Mouse (Mus musculus) neural tube, embryonic 11.5 days (tissue): ENCODE measurements around the gene Atp13a2. TPM values are rescaled to one million over a fixed set of nuclear protein-coding genes. Genes with fewer than 3 reads are reported as not detected.

ENCODE experiments used
- ATAC-seq: fragments of 200-750 bp; cut with Nextera tagmentation; 2 replicates; pipeline ENCODE4 v1.8.0; 2017; ENCODE audit warnings: moderate number of reproducible peaks, mild to moderate bottlenecking, moderate TSS enrichment, moderate library complexity; ENCODE audit not compliant: insufficient read depth, low FRiP score, low TSS enrichment
- DNase-seq: peaks from one replicate; pipeline ENCODE4 v3.0.0-alpha.2; 2015; ENCODE audit warnings: low spot score
- H3K27ac ChIP-seq: fragments of 300-500 bp; sonication (generic); 2 replicates; pipeline ENCODE4 v1.5.1; 2014; ENCODE audit warnings: low read depth, mild to moderate bottlenecking, low read length
- H3K27me3 ChIP-seq: fragments of 300-500 bp; sonication (generic); 2 replicates; pipeline ENCODE4 v1.6.1; 2014; ENCODE audit warnings: mild to moderate bottlenecking, low read length, mixed read lengths; ENCODE audit not compliant: control insufficient read depth, insufficient read depth
- H3K36me3 ChIP-seq: fragments of 300-500 bp; sonication (generic); 2 replicates; pipeline ENCODE4 v1.6.1; 2014; ENCODE audit warnings: mild to moderate bottlenecking, low read length, moderate library complexity, mixed read lengths; ENCODE audit not compliant: control insufficient read depth, insufficient read depth
- H3K4me1 ChIP-seq: fragments of 300-500 bp; sonication (generic); 2 replicates; pipeline ENCODE4 v1.6.1; 2014; ENCODE audit warnings: low read length, mixed read lengths; ENCODE audit not compliant: control insufficient read depth, insufficient read depth
- H3K4me2 ChIP-seq: fragments of 300-500 bp; sonication (generic); 2 replicates; pipeline ENCODE4 v1.6.1; 2014; ENCODE audit warnings: low read depth, mild to moderate bottlenecking, moderate library complexity
- H3K4me3 ChIP-seq: fragments of 300-500 bp; sonication (generic); 2 replicates; pipeline ENCODE4 v1.5.1; 2014; ENCODE audit warnings: low read depth, low read length
- H3K9ac ChIP-seq: fragments of 300-500 bp; sonication (generic); 2 replicates; pipeline ENCODE4 v1.6.1; 2014; ENCODE audit warnings: mild to moderate bottlenecking, low read length
- H3K9me3 ChIP-seq: fragments of 300-500 bp; sonication (generic); 2 replicates; pipeline ENCODE4 v1.6.1; 2016; ENCODE audit warnings: low read length; ENCODE audit not compliant: control insufficient read depth
- WGBS: fragments of 180-500 bp; shearing (Covaris S2); extraction: QIAGEN DNeasy Blood & Tissue Kit; methylation state at CpG from one replicate; pipeline ENCODE4 v1.1.7; 2014; 5-methylcytosine and 5-hydroxymethylcytosine counted together
- polyA plus RNA-seq: library from polyadenylated mRNA; unstranded; fragments of >200 nt; fragmentation: Nextera tagmentation; extraction: Ambion mirVana; gene quantifications from 2 replicates; pipeline ENCODE4 v1.2.1, GENCODE M21; 2014

The Atp13a2 gene
- polyA plus RNA-seq, 1 experiment from 2014 or later: 59.7 TPM

DNA sequence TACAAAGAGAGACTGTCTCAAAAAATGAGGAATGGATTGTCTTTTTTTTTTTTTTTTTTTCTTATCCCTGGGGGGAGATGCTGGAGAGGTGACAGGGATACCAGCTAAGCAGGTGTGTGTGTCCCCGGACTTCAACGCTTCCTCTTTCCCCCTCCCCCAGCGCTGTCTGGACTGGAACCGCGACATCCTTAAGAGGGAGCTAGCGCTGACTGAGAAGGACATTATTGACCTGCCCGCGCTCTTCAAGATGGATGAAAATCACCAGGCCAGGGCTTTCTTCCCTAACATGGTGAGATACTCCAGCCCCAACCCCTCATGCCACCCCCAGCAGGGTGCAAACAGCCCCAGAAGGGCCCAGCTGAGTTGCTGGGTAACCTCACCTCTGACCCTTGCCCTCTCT, 37.6 kb upstream of the Atp13a2 start:
- Histone ChIP-seq H3K27me3 (no peaks in the 10 kb centered on the region), H3K4me3 (no peak overlapping the region), H3K4me2 (no peak overlapping the region), H3K4me1 (no peaks in the 10 kb centered on the region), H3K27ac (no peak overlapping the region), H3K36me3 (no peaks in the 10 kb centered on the region), H3K9me3 (no peaks in the 10 kb centered on the region), H3K9ac (no peak overlapping the region)
- ATAC-seq (no peak), DNase-seq (no peak)
- 85% methylated on average over 8 of the region's 8 CpGs for WGBS

DNA sequence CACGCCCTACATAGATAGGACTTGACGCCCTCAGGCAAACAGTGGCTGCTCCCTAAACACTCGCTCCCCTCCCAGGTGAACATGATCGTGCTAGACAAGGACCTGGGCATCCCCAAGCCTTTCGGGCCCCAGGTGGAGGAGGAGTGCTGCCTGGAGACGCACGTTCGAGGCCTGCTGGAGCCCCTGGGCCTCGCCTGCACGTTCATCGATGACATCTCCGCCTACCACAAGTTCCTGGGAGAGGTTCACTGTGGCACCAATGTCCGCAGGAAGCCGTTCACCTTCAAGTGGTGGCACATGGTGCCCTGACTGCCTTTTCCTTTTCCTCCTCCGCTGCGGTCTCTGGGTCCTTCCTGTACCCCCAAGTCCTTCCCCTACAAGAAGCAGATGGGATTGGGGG, 37.1 kb upstream of the Atp13a2 start:
- H3K27ac ChIP-seq: no peak overlapping the region
- H3K4me2 ChIP-seq: no peak overlapping the region
- H3K36me3 ChIP-seq: no peaks in the 10 kb centered on the region
- DNase-seq: no peak
- no peaks in the 10 kb centered on the region for H3K27me3 ChIP-seq
- H3K4me3 ChIP-seq: no peak overlapping the region
- H3K4me1 ChIP-seq: no peaks in the 10 kb centered on the region
- H3K9me3 ChIP-seq: no peaks in the 10 kb centered on the region
- no peak for ATAC-seq
- WGBS: 84% methylated on average over 16 of the region's 16 CpGs
- no peak overlapping the region for H3K9ac ChIP-seq

DNA sequence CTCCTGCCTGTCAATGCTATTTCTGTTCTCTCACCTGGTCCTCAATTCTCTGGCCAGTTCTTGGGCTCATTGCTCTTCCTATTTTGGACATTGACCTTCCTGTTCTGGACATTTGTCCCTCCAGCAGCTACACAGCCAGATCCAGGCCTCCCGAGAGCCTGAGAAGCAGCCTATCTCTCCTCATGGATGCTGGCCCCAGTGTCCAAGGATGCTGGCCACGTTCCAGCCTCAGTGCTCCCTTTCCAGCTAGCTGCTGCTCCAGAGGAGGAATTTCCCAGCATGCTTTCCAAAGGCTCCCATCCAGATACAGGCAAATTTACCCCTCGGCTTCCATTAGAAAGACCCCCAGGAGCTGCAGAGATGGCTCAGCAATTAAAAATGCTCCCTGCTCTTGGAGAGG, 36.1 kb upstream of the Atp13a2 start:
- Histone ChIP-seq H3K4me1 (no peaks in the 10 kb centered on the region), H3K27ac (no peak overlapping the region), H3K9me3 (no peaks in the 10 kb centered on the region), H3K4me2 (no peak overlapping the region), H3K27me3 (no peaks in the 10 kb centered on the region), H3K36me3 (no peaks in the 10 kb centered on the region), H3K4me3 (no peak overlapping the region), H3K9ac (no peak overlapping the region)
- WGBS: 86% methylated on average over 3 of the region's 3 CpGs
- ATAC-seq (no peak), DNase-seq (no peak)

DNA sequence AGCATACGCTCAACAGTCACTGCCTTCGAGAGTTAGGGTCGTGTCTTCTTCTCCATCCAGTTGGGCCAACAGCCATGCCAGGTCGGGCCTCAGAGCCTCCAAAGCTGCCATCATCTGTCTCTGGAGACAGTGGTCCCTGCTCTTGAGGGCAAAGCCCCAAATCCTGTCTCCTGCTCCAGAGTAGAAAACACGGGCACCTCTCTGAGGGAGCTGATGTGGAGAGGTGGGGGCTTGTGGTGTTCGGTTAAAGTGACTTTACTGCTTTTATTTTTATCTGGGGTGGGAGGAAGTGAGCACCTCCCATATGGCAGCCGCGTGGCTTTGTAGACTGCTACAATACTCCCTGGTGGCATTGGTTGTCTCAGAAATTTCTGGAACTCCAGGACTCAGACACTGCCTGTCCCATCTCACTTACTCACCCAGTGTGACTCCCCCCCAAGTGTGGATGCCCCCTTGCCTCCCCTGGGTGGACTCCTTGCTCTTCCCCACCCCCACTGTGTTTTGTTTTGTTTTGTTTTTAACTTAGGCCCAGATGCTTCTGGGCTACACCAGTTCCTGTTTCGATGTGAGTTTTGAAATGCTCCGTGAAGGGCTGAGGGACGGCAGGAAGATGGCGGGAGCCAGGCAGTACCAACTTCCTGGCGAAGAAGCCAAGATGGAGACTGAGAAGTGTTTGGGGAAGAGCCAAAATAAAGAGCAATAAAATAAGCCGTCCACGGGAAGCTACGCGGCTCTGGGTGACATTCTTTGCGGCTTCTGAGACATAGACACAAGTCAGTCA, 34.6 kb upstream of the Atp13a2 start:
- Histone ChIP-seq H3K4me3 (no peak overlapping the region), H3K9me3 (no peaks in the 10 kb centered on the region), H3K27ac (no peak overlapping the region), H3K4me1 (no peaks in the 10 kb centered on the region), H3K27me3 (no peaks in the 10 kb centered on the region), H3K9ac (no peak overlapping the region), H3K36me3 (no peaks in the 10 kb centered on the region), H3K4me2 (no peak overlapping the region)
- 92% methylated on average over 18 of the region's 18 CpGs for WGBS
- DNase-seq: no peak
- no peak for ATAC-seq

DNA sequence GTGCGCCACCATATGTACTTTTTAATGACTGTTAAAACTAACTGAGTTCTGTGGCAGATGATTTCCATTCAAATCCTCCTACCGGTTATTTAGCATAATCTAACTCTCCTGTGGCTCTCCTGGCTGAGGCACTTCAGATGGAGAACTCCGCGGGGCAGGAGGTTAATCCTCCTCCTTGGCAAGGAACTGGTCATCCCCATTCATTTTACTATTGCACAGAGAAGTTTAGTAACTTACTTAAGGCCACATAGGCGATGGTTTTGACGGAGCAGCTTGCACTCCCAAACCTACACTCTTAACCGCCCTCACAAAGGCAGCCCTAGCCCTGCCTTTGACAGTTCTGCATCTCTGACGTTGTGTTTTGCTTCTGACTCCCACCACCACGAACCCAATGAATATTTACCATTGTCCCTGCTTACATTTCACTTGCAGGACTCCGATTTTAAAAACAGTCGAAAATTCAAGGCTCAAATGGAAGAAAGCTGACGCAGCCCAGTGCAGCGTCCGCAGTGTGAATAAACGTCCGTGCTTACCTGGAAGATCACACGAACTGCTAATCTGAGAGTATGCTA, 29.5 kb upstream of the Atp13a2 start:
- DNase-seq (no peak), ATAC-seq (no peak)
- peak overlapping the region; percentile 47 for H3K9ac ChIP-seq
- 6% methylated on average over 17 of the region's 17 CpGs for WGBS
- peak overlapping the region; percentile 58 for H3K4me2 ChIP-seq
- no peaks in the 10 kb centered on the region for H3K9me3 ChIP-seq
- H3K27me3 ChIP-seq: no peaks in the 10 kb centered on the region
- no peak overlapping the region for H3K27ac ChIP-seq
- H3K36me3 ChIP-seq: no peaks in the 10 kb centered on the region
- H3K4me3 ChIP-seq: peak overlapping the region; percentile 37
- H3K4me1 ChIP-seq: peaks cover 12% of the 10 kb centered on the region; the same call in 1 of the 2 replicates

DNA sequence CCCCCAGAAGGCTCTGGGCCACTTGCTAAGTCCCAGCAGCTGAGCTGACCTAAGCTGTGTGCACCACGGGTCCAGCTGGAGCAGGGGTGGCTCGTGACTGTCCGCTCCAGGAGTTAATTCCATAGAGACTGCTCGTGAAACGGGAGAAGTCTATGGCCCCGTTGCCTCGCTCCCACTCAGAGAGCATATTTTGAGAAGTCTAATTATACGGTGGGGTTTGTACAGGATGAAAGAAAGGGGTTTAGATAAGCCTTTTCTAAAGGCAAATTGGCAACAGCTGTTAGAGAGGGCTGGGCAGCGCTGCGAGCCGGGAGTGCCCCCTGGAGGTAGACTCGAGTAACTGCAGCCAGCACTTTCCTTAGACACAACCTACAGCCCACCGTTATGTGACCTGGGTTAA, 28.9 kb upstream of the Atp13a2 start:
- Histone ChIP-seq H3K4me2 (peak overlapping the region; percentile 58), H3K9ac (peak overlapping the region; percentile 47), H3K27ac (no peak overlapping the region), H3K27me3 (no peaks in the 10 kb centered on the region), H3K4me3 (peak overlapping the region; percentile 37), H3K9me3 (no peaks in the 10 kb centered on the region), H3K4me1 (peaks cover 16% of the 10 kb centered on the region; the same call in 1 of the 2 replicates), H3K36me3 (no peaks in the 10 kb centered on the region)
- under 1% methylated on average over 13 of the region's 13 CpGs for whole genome bisulfite sequencing
- DNase-seq (peak; percentile 70), ATAC-seq (no peak)

DNA sequence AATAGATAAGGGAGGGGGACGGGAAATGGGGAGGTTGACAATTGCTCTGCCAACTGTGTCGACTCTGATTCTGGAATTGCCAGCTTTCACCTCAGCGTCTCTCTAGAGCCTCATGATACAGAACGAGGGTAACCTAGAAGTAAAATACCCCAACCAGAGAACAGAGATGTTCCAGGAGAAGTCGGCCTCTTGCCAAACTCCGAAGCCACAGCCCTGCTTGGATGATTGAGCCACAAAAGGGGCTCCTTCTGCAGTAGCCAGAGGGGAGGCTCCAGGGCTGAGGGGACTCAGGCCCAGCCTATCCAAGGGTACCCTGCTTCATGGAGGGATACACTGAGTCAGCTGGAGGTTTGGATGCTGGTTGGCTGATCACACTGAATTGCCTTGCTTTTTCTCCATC, 28.4 kb upstream of the Atp13a2 start:
- H3K9me3 ChIP-seq: no peaks in the 10 kb centered on the region
- H3K27me3 ChIP-seq: no peaks in the 10 kb centered on the region
- H3K36me3 ChIP-seq: no peaks in the 10 kb centered on the region
- no peak overlapping the region for H3K27ac ChIP-seq
- no peak overlapping the region for H3K9ac ChIP-seq
- H3K4me3 ChIP-seq: no peak overlapping the region
- WGBS: 61% methylated on average over 6 of the region's 6 CpGs
- no peak overlapping the region for H3K4me2 ChIP-seq
- peaks cover 16% of the 10 kb centered on the region; the same call in 1 of the 2 replicates for H3K4me1 ChIP-seq
- DNase-seq (no peak), ATAC-seq (no peak)

DNA sequence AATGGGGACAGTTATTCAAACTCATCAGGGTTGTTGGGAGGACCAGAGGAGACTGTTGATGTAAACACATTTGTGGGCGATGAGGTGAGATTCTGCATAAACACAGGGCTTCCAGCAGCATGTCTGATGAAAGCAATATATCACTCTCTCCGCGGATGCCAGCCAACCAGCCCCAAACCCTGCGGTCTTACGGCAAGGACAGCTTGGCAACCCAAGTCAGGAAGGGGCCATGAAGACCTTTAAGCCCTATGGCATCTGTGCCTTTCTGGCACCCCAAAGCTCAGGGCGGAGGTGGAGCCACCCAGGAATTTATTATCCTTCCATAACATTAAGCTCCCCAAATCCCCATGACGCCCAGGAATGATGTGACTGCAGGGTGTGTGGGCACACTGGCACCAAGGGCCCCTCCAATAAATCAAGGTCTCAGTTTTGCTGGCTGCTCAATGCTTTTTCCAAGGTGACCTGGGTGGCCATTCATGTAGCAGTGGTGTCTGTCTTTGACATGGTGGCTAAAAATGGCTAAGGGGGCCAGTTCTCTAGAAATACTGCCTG, 27.5 kb upstream of the Atp13a2 start:
- Histone ChIP-seq H3K27me3 (no peaks in the 10 kb centered on the region), H3K9me3 (no peaks in the 10 kb centered on the region), H3K9ac (no peak overlapping the region), H3K27ac (no peak overlapping the region), H3K36me3 (no peaks in the 10 kb centered on the region), H3K4me3 (no peak overlapping the region), H3K4me1 (peaks cover 16% of the 10 kb centered on the region; the same call in 1 of the 2 replicates), H3K4me2 (no peak overlapping the region)
- ATAC-seq (no peak), DNase-seq (no peak)
- 79% methylated on average over 7 of the region's 7 CpGs for WGBS
